Mouse (Mus musculus) myocyte (in vitro differentiated cells): ENCODE measurements around the gene Zbtb32. TPM values are rescaled to one million over a fixed set of nuclear protein-coding genes. Genes with fewer than 3 reads are reported as not detected.

Source experiments
- H3K27me3 ChIP-seq: one replicate; pipeline ENCODE4 v1.6.1; 2011; ENCODE audit not compliant: control insufficient read depth, insufficient read depth, insufficient read length
- H3K36me3 ChIP-seq: one replicate; pipeline ENCODE4 v1.6.1; 2011; ENCODE audit not compliant: control insufficient read depth, insufficient read depth
- H3K4me2 ChIP-seq: one replicate; pipeline ENCODE4 v1.6.1; 2011; ENCODE audit warnings: low read depth, control low read depth
- H3K4me3 ChIP-seq: one replicate; pipeline ENCODE4 v1.5.1; 2011; ENCODE audit warnings: mild to moderate bottlenecking, control low read depth, moderate library complexity
- H3K79me2 ChIP-seq: one replicate; pipeline ENCODE4 v1.6.1; 2011; ENCODE audit not compliant: control insufficient read depth, insufficient read depth
- H3ac ChIP-seq: one replicate; pipeline ENCODE4 v1.6.1; 2011; ENCODE audit not compliant: control insufficient read depth, insufficient read length
- CEBPB ChIP-seq: IDR thresholded peaks from 2 replicates; pipeline ENCODE4 v1.6.1; 2011; ENCODE audit warnings: mild to moderate bottlenecking, moderate library complexity; ENCODE audit not compliant: poor library complexity, insufficient read depth, severe bottlenecking
- E2F4 ChIP-seq: IDR thresholded peaks from one replicate; pipeline ENCODE4 v1.6.1; 2011; ENCODE audit warnings: mild to moderate bottlenecking, control low read depth, moderate library complexity; ENCODE audit not compliant: insufficient read depth
- MAX ChIP-seq: IDR thresholded peaks from one replicate; pipeline ENCODE4 v1.6.1; 2011; ENCODE audit warnings: low read depth, mild to moderate bottlenecking, control low read depth
- MYOD1 ChIP-seq, 3 experiments: IDR thresholded peaks; one replicate each; pipeline ENCODE4 v1.6.1; 2011; ENCODE audit warnings: control low read depth in 2 of 3, low read depth in 2 of 3, mild to moderate bottlenecking in 2 of 3, moderate library complexity in 1 of 3; ENCODE audit not compliant: insufficient read length in 2 of 3, control insufficient read depth in 1 of 3
- MYOG ChIP-seq, 3 experiments: IDR thresholded peaks; one replicate each; pipeline ENCODE4 v1.6.1; 2011; ENCODE audit warnings: control low read depth in 2 of 3, low read depth in 2 of 3, mild to moderate bottlenecking in 2 of 3; ENCODE audit not compliant: insufficient read length in 2 of 3, control insufficient read depth in 1 of 3, insufficient read depth in 1 of 3
- POLR2A ChIP-seq: IDR thresholded peaks from one replicate; pipeline ENCODE4 v1.6.1; 2011; ENCODE audit warnings: low read depth, mild to moderate bottlenecking, control low read depth, moderate library complexity; ENCODE audit not compliant: insufficient read length
- POLR2AphosphoS2 ChIP-seq: IDR thresholded peaks from one replicate; pipeline ENCODE4 v1.6.1; 2011; ENCODE audit warnings: low read depth, control low read depth; ENCODE audit not compliant: insufficient read length
- REST ChIP-seq: IDR thresholded peaks from one replicate; pipeline ENCODE4 v1.6.1; 2011; ENCODE audit warnings: mild to moderate bottlenecking, control low read depth, moderate library complexity; ENCODE audit not compliant: insufficient read depth, insufficient read length
- SRF ChIP-seq: IDR thresholded peaks from one replicate; pipeline ENCODE4 v1.6.1; 2011; ENCODE audit warnings: low read depth; ENCODE audit not compliant: control insufficient read depth, insufficient read length
- TCF12 ChIP-seq: IDR thresholded peaks from one replicate; pipeline ENCODE4 v1.6.1; 2011; ENCODE audit warnings: mild to moderate bottlenecking, control low read depth; ENCODE audit not compliant: poor library complexity, insufficient read depth, severe bottlenecking
- TCF3 ChIP-seq: IDR thresholded peaks from one replicate; pipeline ENCODE4 v1.6.1; 2011; ENCODE audit warnings: low read depth, control low read depth; ENCODE audit not compliant: insufficient read length
- USF1 ChIP-seq: IDR thresholded peaks from one replicate; pipeline ENCODE4 v1.6.1; 2011; ENCODE audit warnings: low read depth, mild to moderate bottlenecking, control low read depth, moderate library complexity
- polyA plus RNA-seq: library from polyadenylated mRNA; unstranded; fragments of >200 nt; fragmentation: generic; extraction: Trizol; gene quantifications from one replicate; pipeline ENCODE4 v1.2.1, GENCODE M21; 2012; ENCODE audit warnings: missing spikeins

The Zbtb32 gene
- polyA plus RNA-seq, 1 experiment, result 0.11 TPM

GRCm38 (mm10) chr7:30633762-30634412 is 35.2 kb upstream of the Zbtb32 start:
- Histone ChIP-seq H3K27me3 (peaks cover 69% of the 10 kb centered on the region), H3K36me3 (no peaks in the 10 kb centered on the region), H3K79me2 (no peaks in the 10 kb centered on the region), H3ac (no peak overlapping the region), H3K4me2 (no peak overlapping the region), H3K4me3 (no peak overlapping the region)
- no peak for TF ChIP-seq E2F4
- TF ChIP-seq POLR2A, result no peak
- TF ChIP-seq CEBPB, result no peak
- TF ChIP-seq MYOG (IDR thresholded peaks at IDR 0.05; ENCODE audit: control insufficient read depth in 1 of 3, insufficient read depth in 1 of 3, insufficient read length in 2 of 3, low read depth in 2 of 3), result no peak
- no peak for TF ChIP-seq REST
- TF ChIP-seq TCF3, result no peak
- TF ChIP-seq MYOD1 (IDR thresholded peaks at IDR 0.05; ENCODE audit: control insufficient read depth in 1 of 3, insufficient read length in 2 of 3, low read depth in 2 of 3), result no peak
- no peak for TF ChIP-seq POLR2AphosphoS2
- no peak for TF ChIP-seq USF1
- TF ChIP-seq SRF, result no peak
- no peak for TF ChIP-seq MAX
- TF ChIP-seq TCF12, result no peak

GRCm38 (mm10) chr7:30629013-30629412 is 30.3 kb upstream of the Zbtb32 start:
- Histone ChIP-seq H3K4me2 (no peak overlapping the region), H3K79me2 (peaks cover 19% of the 10 kb centered on the region), H3K27me3 (peaks cover 49% of the 10 kb centered on the region), H3K4me3 (no peak overlapping the region), H3ac (no peak overlapping the region), H3K36me3 (no peaks in the 10 kb centered on the region)
- no peak for TF ChIP-seq MYOD1 (IDR thresholded peaks at IDR 0.05; ENCODE audit: control insufficient read depth in 1 of 3, insufficient read length in 2 of 3, low read depth in 2 of 3)
- TF ChIP-seq TCF3, result no peak
- TF ChIP-seq POLR2A, result no peak
- TF ChIP-seq E2F4, result no peak
- no peak for TF ChIP-seq REST
- no peak for TF ChIP-seq USF1
- TF ChIP-seq CEBPB, result no peak
- no peak for TF ChIP-seq MYOG (IDR thresholded peaks at IDR 0.05; ENCODE audit: control insufficient read depth in 1 of 3, insufficient read depth in 1 of 3, insufficient read length in 2 of 3, low read depth in 2 of 3)
- TF ChIP-seq SRF, result no peak
- no peak for TF ChIP-seq TCF12
- no peak for TF ChIP-seq POLR2AphosphoS2
- no peak for TF ChIP-seq MAX

- Histone ChIP-seq H3ac (no peak overlapping the region), H3K27me3 (peaks cover 31% of the 10 kb centered on the region), H3K36me3 (peaks cover 12% of the 10 kb centered on the region), H3K4me2 (peak overlapping the region; percentile 61), H3K4me3 (peak overlapping the region; percentile 79), H3K79me2 (peaks cover 34% of the 10 kb centered on the region)
- TF ChIP-seq MYOD1 (IDR thresholded peaks at IDR 0.05; ENCODE audit: control insufficient read depth in 1 of 3, insufficient read length in 2 of 3, low read depth in 2 of 3) (no peak), MAX (no peak), REST (no peak), MYOG (IDR thresholded peaks at IDR 0.05; ENCODE audit: control insufficient read depth in 1 of 3, insufficient read depth in 1 of 3, insufficient read length in 2 of 3, low read depth in 2 of 3) (no peak), E2F4 (no peak), CEBPB (no peak), SRF (no peak), POLR2A (no peak), TCF12 (no peak), TCF3 (no peak), USF1 (no peak), POLR2AphosphoS2 (no peak)
Measured at GRCm38 (mm10) chr7:30626647-30627046, 27.9 kb upstream of the Zbtb32 start.

GRCm38 (mm10) chr7:30625530-30626384 is 27.0 kb upstream of the Zbtb32 start, which contains the start of gene Cox6b1:
Gene Cox6b1, minus strand, starts transcription at chr7:30626151.
- H3K4me2 ChIP-seq, result peak within 1 kb of the TSS; percentile 82
- peaks cover 12% of the 10 kb centered on the region for H3K36me3 ChIP-seq
- TF ChIP-seq POLR2A (peak; percentile 69), MYOD1 (IDR thresholded peaks at IDR 0.05; ENCODE audit: control insufficient read depth in 1 of 3, insufficient read length in 2 of 3, low read depth in 2 of 3) (no peak), POLR2AphosphoS2 (peak; percentile 66)
- peak within 1 kb of the TSS; percentile 79 for H3K4me3 ChIP-seq
- peak within 1 kb of the TSS; percentile 14 for H3ac ChIP-seq
- peaks cover 23% of the 10 kb centered on the region for H3K27me3 ChIP-seq
- peaks cover 40% of the 10 kb centered on the region for H3K79me2 ChIP-seq

GRCm38 (mm10) chr7:30619202-30619601 is 20.5 kb upstream of the Zbtb32 start:
- Histone ChIP-seq H3K4me3 (no peak overlapping the region), H3ac (no peak overlapping the region), H3K36me3 (peaks cover 38% of the 10 kb centered on the region), H3K79me2 (peaks cover 28% of the 10 kb centered on the region), H3K27me3 (no peaks in the 10 kb centered on the region), H3K4me2 (no peak overlapping the region)
- TF ChIP-seq CEBPB (no peak), REST (no peak), TCF12 (no peak), USF1 (no peak), MYOD1 (IDR thresholded peaks at IDR 0.05; ENCODE audit: control insufficient read depth in 1 of 3, insufficient read length in 2 of 3, low read depth in 2 of 3) (no peak), POLR2AphosphoS2 (no peak), POLR2A (no peak), TCF3 (no peak), MAX (no peak), MYOG (IDR thresholded peaks at IDR 0.05; ENCODE audit: control insufficient read depth in 1 of 3, insufficient read depth in 1 of 3, insufficient read length in 2 of 3, low read depth in 2 of 3) (no peak), SRF (no peak), E2F4 (no peak)
